Mouse (Mus musculus) embryonic facial prominence, embryonic 13.5 days (tissue): ENCODE data around the gene Mtmr4. TPM values are rescaled to one million over a fixed set of nuclear protein-coding genes. Genes with fewer than 3 reads are reported as not detected.

Experiments
- ATAC-seq: fragments of 200-750 bp; cut with Nextera tagmentation; 2 replicates; pipeline ENCODE4 v1.8.0; 2017; ENCODE audit warnings: low read depth; ENCODE audit not compliant: insufficient number of reproducible peaks, insufficient read depth, low FRiP score, low TSS enrichment
- H3K27ac ChIP-seq: fragments of 300-500 bp; sonication (generic); 2 replicates; pipeline ENCODE4 v1.5.1; 2015; ENCODE audit warnings: moderate library complexity, mild to moderate bottlenecking, inconsistent platforms
- H3K27me3 ChIP-seq: fragments of 300-500 bp; sonication (generic); 2 replicates; pipeline ENCODE4 v1.6.1; 2015; ENCODE audit warnings: mild to moderate bottlenecking, inconsistent platforms
- H3K36me3 ChIP-seq: fragments of 300-500 bp; sonication (generic); 2 replicates; pipeline ENCODE4 v1.6.1; 2015; ENCODE audit warnings: mild to moderate bottlenecking, inconsistent platforms
- H3K4me1 ChIP-seq: fragments of 300-500 bp; sonication (generic); 2 replicates; pipeline ENCODE4 v1.6.1; 2015; ENCODE audit warnings: inconsistent platforms
- H3K4me2 ChIP-seq: fragments of 300-500 bp; sonication (generic); 2 replicates; pipeline ENCODE4 v1.6.1; 2015; ENCODE audit warnings: moderate library complexity, mild to moderate bottlenecking, inconsistent platforms
- H3K4me3 ChIP-seq: fragments of 300-500 bp; sonication (generic); 2 replicates; pipeline ENCODE4 v1.5.1; 2015; ENCODE audit warnings: mild to moderate bottlenecking, inconsistent platforms
- H3K9ac ChIP-seq: fragments of 300-500 bp; sonication (generic); 2 replicates; pipeline ENCODE4 v1.6.1; 2015; ENCODE audit warnings: mild to moderate bottlenecking, inconsistent platforms
- H3K9me3 ChIP-seq: fragments of 300-500 bp; sonication (generic); 2 replicates; pipeline ENCODE4 v1.6.1; 2016; ENCODE audit warnings: inconsistent platforms
- WGBS: fragments of 180-500 bp; shearing (Covaris S2); methylation state at CpG from one replicate; pipeline ENCODE4 v1.1.7; 2015; ENCODE audit warnings: mixed read lengths; 5-methylcytosine and 5-hydroxymethylcytosine counted together
- polyA plus RNA-seq: library from polyadenylated mRNA; unstranded; fragments of >200 nt; fragmentation: Nextera tagmentation; extraction: Ambion mirVana; gene quantifications from 2 replicates; pipeline ENCODE4 v1.2.1, GENCODE M21; 2015

Mtmr4 gene
- polyA plus RNA-seq, 1 experiment from 2014 or later = 31.9 TPM

DNA sequence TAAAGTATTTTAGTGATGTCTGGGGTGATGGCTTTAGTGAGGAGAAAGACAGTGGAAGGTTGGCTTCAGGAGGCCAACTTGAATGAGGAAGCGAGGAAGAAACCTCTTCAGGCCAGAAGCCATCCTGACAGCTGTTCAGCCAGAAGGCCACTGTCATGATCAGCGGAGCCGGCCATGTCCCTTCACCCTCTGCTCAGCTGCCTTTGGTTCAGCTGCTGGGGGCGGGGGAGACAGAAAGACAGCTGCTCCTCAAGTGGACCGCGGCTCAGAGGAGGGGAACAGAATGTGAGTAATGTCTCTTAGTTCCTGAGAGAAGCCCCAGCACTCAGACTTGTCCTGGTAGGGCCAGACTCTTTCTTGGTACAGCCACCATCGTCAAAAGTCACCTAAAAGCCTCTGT, 18.2 kb upstream of the Mtmr4 start:
- Histone ChIP-seq H3K27ac (no peak overlapping the region), H3K27me3 (peaks cover 11% of the 10 kb centered on the region), H3K4me1 (peaks cover 29% of the 10 kb centered on the region), H3K36me3 (no peaks in the 10 kb centered on the region), H3K4me3 (no peak overlapping the region), H3K4me2 (no peak overlapping the region), H3K9ac (no peak overlapping the region), H3K9me3 (no peaks in the 10 kb centered on the region)
- WGBS = 77% methylated on average over 7 of the region's 7 CpGs
- ATAC-seq = no peak

DNA sequence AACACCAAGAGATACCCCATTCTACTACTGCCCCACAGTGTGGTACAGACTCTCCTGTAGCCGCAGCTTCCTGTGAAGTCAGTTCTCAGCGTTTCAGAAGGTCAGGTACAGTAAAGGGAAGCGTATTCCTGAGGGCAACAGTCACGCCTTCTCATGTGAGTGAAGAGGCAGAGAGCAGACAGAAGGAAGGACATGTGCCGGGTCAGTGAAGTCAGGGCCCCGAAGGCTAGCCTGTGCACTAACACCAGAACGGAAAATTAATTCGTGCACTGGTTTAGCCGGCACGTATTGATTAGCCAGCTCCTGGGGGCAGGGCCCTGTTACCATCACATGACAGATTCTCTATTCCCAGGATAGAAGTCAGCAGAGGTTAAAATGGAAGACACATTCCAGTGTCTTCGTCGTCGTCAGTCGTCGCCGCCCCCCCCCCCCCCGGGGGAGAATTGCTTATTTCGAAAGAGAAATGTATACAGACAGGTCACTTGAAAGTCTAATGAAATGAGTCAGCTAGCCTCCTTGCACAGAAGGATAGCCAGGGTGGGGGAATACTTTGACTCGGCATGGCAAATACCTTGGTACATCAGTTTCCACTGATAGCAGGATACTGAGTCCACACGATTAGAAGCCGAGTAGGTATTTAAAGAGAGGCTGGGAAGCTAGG, 17.3 kb upstream of the Mtmr4 start:
- Histone ChIP-seq H3K9ac (no peak overlapping the region), H3K4me2 (no peak overlapping the region), H3K36me3 (no peaks in the 10 kb centered on the region), H3K27me3 (peaks cover 14% of the 10 kb centered on the region), H3K4me3 (no peak overlapping the region), H3K27ac (no peak overlapping the region), H3K4me1 (peaks cover 31% of the 10 kb centered on the region), H3K9me3 (no peaks in the 10 kb centered on the region)
- ATAC-seq = no peak
- WGBS = 61% methylated on average over 21 of the region's 21 CpGs

DNA sequence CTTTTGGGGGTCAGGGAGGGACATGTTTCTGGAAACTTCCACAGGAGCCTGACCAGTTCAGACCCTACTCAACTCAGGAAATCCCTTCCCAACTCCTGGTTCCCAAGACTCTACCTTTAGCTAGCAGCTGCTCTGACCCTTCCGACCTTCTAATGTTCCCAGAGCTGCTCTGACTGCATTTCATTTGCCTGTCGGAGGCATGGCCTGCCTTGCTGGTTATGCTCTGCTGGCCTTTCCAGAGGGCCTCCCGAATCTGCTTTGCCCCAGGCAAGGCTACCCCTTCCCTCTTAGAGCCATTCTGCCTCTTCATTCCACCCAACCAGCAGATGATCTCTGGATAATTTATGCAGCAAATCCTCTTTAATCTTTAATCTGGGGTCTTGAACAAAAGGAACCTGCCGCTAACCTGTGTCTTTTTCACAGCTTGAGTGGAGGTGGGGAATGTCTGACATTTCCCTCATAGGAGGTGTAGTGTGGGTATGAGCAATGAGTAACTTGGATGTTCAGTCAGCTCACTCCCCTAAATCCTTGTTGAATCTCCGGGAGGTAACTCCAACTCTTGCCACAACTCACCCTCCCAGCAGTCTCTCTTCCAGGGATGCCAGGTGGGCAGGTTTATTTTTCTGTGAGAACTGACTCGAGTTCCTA, 14.2 kb upstream of the Mtmr4 start:
- peak overlapping the region; percentile 95 for H3K4me2 ChIP-seq
- peak overlapping the region; percentile 71 for H3K9ac ChIP-seq
- no peak overlapping the region for H3K27ac ChIP-seq
- no peak for ATAC-seq
- H3K4me3 ChIP-seq = peak overlapping the region; percentile 56
- WGBS = 13% methylated on average over 6 of the region's 6 CpGs
- H3K27me3 ChIP-seq = peaks cover 16% of the 10 kb centered on the region
- no peaks in the 10 kb centered on the region for H3K36me3 ChIP-seq
- no peaks in the 10 kb centered on the region for H3K9me3 ChIP-seq
- H3K4me1 ChIP-seq = peaks cover 18% of the 10 kb centered on the region

DNA sequence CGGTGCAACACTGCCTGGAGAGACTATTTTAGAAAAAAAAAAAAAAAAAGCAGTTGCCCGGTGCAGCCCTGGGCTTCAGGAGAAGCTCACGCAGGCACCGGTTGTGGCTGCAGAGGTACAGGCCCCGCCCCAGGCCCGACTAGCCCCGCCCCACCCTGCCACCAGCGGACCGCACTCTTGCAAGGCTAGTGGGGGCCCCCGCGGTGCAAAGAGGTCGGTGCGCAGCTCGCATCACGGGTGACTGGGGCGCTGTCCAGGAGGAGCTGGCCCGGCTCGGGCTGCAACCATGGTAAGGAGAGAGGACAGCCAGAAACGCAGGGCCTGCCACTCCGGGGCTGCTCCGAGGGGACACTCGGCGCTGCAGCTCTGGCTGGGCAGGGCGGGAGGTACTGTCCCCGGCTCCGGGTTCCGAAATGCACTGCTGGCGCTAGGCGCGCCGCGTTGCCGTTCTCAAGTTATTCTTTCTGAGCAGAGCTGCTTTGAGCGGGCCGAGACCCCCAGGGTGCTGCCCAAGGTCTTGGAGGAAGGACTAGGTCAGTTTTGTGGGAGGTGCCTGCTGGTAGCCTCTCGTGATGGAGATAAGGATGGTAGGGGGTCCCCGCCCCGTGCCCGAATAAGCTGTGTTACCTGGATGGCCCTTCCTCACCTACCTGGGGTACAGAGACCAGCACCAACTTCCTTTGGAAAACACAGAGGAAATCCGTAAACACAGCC, 13.6 kb upstream of the Mtmr4 start:
- H3K9me3 ChIP-seq = no peaks in the 10 kb centered on the region
- H3K36me3 ChIP-seq = no peaks in the 10 kb centered on the region
- ATAC-seq = 0 out of 2 replicates have a peak, but pooled peaks have one; percentile 60
- H3K9ac ChIP-seq = peak overlapping the region; percentile 71
- peak overlapping the region; percentile 56 for H3K4me3 ChIP-seq
- peaks cover 18% of the 10 kb centered on the region for H3K4me1 ChIP-seq
- peak overlapping the region; percentile 95 for H3K4me2 ChIP-seq
- H3K27ac ChIP-seq = 0 out of 2 replicates have a peak overlapping the region, but pooled peaks have one; percentile 16
- WGBS = under 1% methylated on average over 40 of the region's 40 CpGs
- H3K27me3 ChIP-seq = peaks cover 16% of the 10 kb centered on the region

DNA sequence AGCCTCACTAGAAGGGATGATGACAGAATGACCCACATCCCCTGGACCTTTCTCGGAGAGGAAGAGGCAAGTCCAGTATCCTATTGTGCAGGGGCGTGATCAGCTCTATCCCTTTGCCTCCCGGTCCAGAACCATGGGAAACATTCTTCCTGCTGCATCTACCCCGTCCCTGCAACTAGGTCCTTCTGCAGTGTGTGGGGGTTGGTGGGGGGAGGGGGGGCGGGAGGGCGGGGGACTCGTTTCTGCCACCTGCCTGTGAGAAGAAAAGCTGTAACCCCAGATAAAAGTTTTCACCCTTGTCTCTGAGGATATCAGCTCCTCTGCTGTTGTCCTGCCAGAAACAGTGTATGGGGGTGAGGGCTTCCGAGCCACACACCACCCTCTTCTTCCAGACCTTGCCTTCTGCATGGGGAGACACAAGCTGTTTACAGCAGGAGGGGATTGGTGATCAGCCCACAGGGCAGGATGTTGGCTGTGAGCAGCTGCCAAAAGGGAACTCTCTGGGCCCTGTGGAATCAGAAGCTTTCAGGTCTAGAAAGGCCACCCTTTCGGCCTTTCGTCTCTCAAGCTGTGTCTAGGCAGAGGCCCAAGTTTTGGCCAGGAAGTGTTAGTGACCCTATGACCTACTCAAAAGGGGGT, 12.9 kb upstream of the Mtmr4 start:
- H3K27me3 ChIP-seq = peaks cover 16% of the 10 kb centered on the region
- H3K4me2 ChIP-seq = peak overlapping the region; percentile 95
- peaks cover 18% of the 10 kb centered on the region for H3K4me1 ChIP-seq
- peak overlapping the region; percentile 56 for H3K4me3 ChIP-seq
- H3K9ac ChIP-seq = peak overlapping the region; percentile 71; the same call in 1 of the 2 replicates
- no peaks in the 10 kb centered on the region for H3K36me3 ChIP-seq
- WGBS = 13% methylated on average over 10 of the region's 10 CpGs
- H3K9me3 ChIP-seq = no peaks in the 10 kb centered on the region
- no peak overlapping the region for H3K27ac ChIP-seq
- no peak for ATAC-seq

DNA sequence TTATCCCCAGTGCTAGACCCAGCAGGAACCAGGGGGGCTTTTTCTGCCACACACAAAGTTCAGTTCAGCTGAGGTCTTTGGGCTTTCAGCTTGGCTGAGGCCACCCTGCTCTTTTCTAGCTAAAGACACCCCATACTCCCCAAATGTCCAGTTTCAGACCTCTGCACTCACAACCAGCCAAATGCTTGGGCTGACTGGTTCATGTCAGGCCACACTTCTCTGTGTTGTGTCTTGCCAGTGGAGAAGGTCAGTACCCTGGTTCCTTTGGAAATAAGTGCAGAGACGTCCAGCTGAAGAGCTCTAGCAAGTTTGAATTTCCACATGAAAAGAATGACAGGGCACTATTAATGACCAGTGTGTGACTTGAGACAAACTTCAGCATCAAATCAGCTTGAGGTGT, 12.2 kb upstream of the Mtmr4 start:
- Histone ChIP-seq H3K4me3 (no peak overlapping the region), H3K9ac (no peak overlapping the region), H3K4me2 (no peak overlapping the region), H3K27me3 (peaks cover 16% of the 10 kb centered on the region), H3K27ac (no peak overlapping the region), H3K9me3 (no peaks in the 10 kb centered on the region), H3K36me3 (no peaks in the 10 kb centered on the region), H3K4me1 (peaks cover 18% of the 10 kb centered on the region)
- WGBS = 40% methylated on average over 1 of the region's 1 CpGs
- ATAC-seq = no peak

DNA sequence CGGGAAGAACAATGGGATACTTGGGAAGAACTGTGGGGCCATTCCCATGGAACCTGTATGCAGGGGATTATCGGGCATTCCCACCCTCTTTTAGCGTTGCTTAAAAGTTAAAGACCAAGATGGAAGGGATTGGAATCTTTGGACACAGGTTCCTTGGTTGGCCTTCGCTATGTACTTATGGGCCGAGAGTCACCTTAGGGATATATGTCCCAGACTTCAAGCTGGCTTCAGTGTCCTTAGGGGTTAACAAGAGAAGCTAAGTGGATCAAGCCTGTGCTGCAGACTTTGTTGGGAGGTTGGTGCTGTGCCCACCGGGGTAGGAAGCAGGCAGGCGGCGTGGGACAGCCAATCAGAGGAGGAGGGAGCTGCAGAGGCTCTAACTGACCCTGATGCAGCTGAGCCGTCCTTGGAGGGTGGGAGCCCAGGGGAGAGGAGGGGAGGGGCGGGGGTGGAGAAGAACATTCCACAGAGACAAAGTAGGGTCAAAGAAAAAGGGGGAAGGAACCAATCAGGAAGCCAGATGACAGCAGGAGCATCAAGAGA, 11.3 kb upstream of the Mtmr4 start:
- 47% methylated on average over 10 of the region's 10 CpGs for WGBS
- ATAC-seq = no peak

DNA sequence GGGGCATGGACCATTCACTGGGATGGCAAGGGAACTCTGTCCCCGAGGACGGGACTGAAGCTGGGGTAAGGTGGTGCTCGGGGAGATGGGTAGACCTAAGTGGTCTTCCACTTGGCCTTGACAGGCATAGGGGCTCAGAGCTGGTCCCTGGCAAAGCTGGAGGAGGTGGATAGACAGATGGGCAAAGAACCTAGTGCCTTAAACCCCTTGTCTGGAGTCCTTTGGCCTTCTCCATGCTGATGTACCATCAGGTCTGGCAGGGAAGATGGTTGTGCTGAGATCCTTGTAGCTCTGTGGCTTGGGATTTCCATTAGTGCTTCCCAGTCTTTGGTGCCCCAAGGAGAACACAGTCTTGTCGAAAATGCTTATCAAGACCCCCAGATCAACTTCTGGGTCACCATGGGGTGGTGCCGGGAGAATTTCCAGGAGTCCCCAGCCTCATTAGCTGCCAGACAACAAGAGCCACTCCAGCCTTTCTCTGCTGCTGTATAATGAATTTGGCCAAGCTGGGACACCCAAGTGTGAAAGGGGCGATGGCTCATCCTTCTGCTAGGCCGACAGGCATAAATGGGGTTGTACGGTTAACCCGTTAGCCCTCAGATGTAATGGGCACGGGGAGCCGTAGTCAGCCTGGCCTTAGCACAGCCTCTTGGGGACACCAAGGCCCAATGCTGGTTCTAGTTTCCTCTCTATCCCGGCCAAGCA, 10.6 kb upstream of the Mtmr4 start:
- H3K4me2 ChIP-seq = no peak overlapping the region
- peaks cover 18% of the 10 kb centered on the region for H3K4me1 ChIP-seq
- ATAC-seq = no peak
- 0 out of 2 replicates have a peak overlapping the region, but pooled peaks have one; percentile 21 for H3K9ac ChIP-seq
- H3K27me3 ChIP-seq = peaks cover 16% of the 10 kb centered on the region
- H3K36me3 ChIP-seq = no peaks in the 10 kb centered on the region
- H3K4me3 ChIP-seq = no peak overlapping the region
- WGBS = 84% methylated on average over 12 of the region's 12 CpGs
- no peak overlapping the region for H3K27ac ChIP-seq
- H3K9me3 ChIP-seq = no peaks in the 10 kb centered on the region

More for the DNA sequence above, 11.3 kb upstream of the Mtmr4 start:
- Histone ChIP-seq H3K4me2 (no peak overlapping the region), H3K27ac (no peak overlapping the region), H3K36me3 (no peaks in the 10 kb centered on the region), H3K9ac (no peak overlapping the region), H3K4me3 (no peak overlapping the region), H3K4me1 (peaks cover 18% of the 10 kb centered on the region), H3K9me3 (no peaks in the 10 kb centered on the region), H3K27me3 (peaks cover 16% of the 10 kb centered on the region)

DNA sequence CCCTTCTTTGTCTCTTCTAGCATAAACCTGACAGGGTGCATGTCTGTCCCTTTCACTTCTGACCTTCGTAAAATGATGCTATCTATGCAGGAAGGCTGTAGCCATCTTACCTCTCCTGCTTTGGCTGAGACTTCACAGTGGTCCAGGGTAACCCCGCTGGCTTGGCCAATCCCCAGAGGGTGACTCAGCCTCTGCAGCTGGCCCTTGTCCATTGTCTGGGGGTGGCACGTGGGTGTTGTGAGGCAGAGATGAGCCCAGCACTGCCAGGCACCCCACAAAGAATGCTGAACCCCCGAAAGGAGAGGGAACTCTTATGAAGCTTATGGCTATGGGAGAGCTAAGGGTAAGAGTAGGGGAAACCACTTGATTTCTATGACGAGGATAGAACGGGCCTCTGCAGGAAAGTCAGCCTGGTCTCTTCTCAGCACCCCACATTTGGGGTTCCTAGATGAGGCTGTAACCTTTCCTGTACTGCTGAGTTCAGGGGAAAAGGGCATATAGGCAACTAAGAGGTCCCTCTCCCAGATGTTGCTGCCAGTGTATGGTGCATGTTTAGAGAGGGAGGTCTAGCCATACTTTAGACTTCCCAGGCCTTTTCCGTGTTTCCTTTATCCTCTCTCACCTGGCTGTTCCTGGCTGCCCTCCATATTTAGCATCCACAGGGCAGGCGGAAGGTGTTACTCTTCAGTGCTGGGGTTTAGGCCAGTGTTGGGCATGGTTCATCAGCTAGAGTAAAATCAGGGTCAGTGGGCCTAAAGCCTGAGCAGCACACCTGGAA, 9.8 kb upstream of the Mtmr4 start:
- Histone ChIP-seq H3K9ac (peak overlapping the region; percentile 21; the same call in 1 of the 2 replicates), H3K27ac (no peak overlapping the region), H3K9me3 (no peaks in the 10 kb centered on the region), H3K4me3 (no peak overlapping the region), H3K4me2 (no peak overlapping the region), H3K27me3 (peaks cover 14% of the 10 kb centered on the region), H3K4me1 (peaks cover 18% of the 10 kb centered on the region), H3K36me3 (no peaks in the 10 kb centered on the region)
- WGBS = 80% methylated on average over 8 of the region's 8 CpGs
- ATAC-seq = no peak

DNA sequence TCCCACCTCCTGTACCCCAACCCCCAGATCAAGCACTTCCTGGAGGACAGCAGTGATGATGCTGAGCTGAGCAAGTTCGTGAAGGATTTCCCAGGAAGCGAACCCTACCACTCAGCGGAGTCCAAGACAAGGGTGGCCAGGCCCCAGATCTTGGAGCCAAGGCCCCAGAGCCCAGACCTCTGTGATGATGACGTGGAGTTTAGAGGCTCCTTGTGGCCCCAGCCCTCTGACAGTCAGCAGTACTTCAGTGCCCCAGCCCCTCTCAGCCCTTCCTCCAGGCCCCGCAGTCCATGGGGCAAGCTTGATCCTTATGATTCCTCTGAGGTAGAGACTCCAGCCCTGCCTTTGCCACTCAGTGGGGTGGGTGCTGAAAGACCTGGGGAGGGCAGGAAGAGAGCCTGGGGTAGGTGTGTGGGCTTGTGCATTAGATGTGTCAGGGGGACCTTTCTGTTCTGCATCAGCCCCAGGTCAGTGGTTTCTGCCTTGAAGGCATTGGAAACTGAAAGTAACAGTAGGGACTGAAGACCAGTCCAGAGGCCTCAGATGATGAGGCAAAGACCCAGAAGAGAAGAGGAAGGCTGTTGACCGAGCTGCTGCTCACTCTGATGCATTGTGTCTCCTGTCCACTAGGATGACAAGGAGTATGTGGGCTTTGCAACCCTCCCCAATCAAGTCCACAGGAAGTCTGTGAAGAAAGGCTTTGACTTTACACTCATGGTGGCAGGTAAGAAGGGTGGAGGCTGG, 8.5 kb upstream of the Mtmr4 start:
- no peak overlapping the region for H3K9ac ChIP-seq

More for the DNA sequence above, 8.5 kb upstream of the Mtmr4 start:
- H3K9me3 ChIP-seq = no peaks in the 10 kb centered on the region
- no peak overlapping the region for H3K4me2 ChIP-seq
- no peak overlapping the region for H3K4me3 ChIP-seq
- peaks cover 8% of the 10 kb centered on the region for H3K27me3 ChIP-seq
- H3K4me1 ChIP-seq = peaks cover 4% of the 10 kb centered on the region; the same call in 1 of the 2 replicates
- H3K36me3 ChIP-seq = no peaks in the 10 kb centered on the region
- 82% methylated on average over 6 of the region's 6 CpGs for WGBS
- no peak overlapping the region for H3K27ac ChIP-seq
- ATAC-seq = no peak
